Mouse (Mus musculus): ENCODE measurements around the gene Parp6. TPM values are rescaled to one million over a fixed set of nuclear protein-coding genes. Genes with fewer than 3 reads are reported as not detected.
A peak's percentile ranks its signal among the peaks of the same experiment; 100 is the strongest.

The Parp6 gene
- polyA plus RNA-seq, 1 experiment from 2014 or later: 41.6 TPM

DNA sequence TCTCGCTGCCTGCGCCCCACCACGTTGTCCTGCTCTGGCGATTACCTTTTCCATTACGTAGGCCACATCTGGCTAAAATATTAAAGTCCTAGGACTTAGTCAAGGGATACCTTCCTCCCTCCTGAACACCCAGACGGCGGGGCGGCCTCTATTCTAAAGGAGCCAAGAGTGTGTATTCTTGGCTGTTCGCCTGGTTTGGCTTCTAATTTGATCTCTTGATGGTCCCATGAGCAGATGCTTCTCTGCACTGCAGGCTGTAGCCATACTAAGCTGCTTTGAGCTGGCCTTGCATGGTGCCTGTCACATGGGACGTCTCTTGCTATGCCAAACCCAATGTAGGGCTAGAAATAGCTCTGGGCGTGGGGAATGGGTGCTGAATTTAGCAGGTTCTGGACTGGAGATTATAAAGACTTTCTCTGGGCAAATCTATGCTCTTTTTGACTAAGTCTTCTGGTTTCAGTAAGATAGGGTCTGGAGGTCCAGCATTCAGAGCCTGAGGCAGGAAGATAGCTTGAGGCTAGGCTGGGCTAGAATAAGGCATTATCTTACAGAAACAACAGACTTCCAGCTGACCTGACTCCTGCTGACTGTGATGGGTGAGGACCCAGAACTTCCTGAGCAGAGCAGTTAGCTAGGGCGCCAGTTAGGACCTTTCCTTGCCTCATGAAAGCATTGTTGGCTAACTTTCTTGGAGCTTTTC, 55.3 kb downstream of the Parp6 start:
- peaks cover 99% of the 10 kb centered on the region for H3K36me3 ChIP-seq (replicated peaks)

GRCm38 (mm10) chr9:59673427-59673826, 56.3 kb downstream of the Parp6 start:
- H3K4me1 ChIP-seq: no peaks in the 10 kb centered on the region
- no peaks in the 10 kb centered on the region for H3K27me3 ChIP-seq (ENCODE audit: poor library complexity, severe bottlenecking)
- H3K27ac ChIP-seq: no peak overlapping the region
- WGBS: 69% methylated on average over 2 of the region's 2 CpGs
- no peak overlapping the region for H3K4me3 ChIP-seq
- no peak for DNase-seq (ENCODE audit: extremely low spot score, low spot score)
- peaks cover 99% of the 10 kb centered on the region for H3K36me3 ChIP-seq (replicated peaks)
- H3K9me3 ChIP-seq: no peaks in the 10 kb centered on the region

More for the DNA sequence above, 55.3 kb downstream of the Parp6 start:
- no peak for DNase-seq (ENCODE audit: extremely low spot score, low spot score)
- H3K27ac ChIP-seq: no peak overlapping the region
- H3K4me1 ChIP-seq: no peaks in the 10 kb centered on the region
- WGBS: 91% methylated on average over 12 of the region's 12 CpGs
- H3K9me3 ChIP-seq: no peaks in the 10 kb centered on the region
- H3K4me3 ChIP-seq: no peak overlapping the region
- H3K27me3 ChIP-seq (ENCODE audit: poor library complexity, severe bottlenecking): no peaks in the 10 kb centered on the region

DNA sequence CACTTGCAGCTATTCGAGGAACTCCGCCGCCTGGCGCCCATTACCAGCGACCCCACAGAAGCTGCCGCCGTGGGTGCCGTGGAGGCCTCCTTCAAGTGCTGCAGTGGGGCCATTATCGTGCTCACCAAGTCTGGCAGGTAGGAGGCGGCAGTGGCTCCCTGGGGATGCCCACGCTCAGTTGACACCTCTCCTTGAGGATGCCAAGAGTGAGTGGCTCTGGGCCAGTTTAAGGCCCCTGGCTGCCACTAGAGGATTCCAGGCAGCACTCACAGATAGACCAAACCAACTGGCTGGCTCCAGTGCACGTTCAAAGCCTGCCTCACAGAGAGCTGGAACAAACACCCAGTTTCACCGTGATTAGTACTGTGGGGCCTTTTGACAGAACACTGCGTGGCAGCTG, 58.5 kb downstream of the Parp6 start:
- Histone ChIP-seq H3K9me3 (no peaks in the 10 kb centered on the region), H3K36me3 (replicated peaks) (peaks cover 92% of the 10 kb centered on the region), H3K27me3 (ENCODE audit: poor library complexity, severe bottlenecking) (peaks cover 6% of the 10 kb centered on the region), H3K4me3 (no peak overlapping the region), H3K27ac (no peak overlapping the region), H3K4me1 (peaks cover 17% of the 10 kb centered on the region)
- DNase-seq (ENCODE audit: extremely low spot score, low spot score): no peak
- WGBS: 94% methylated on average over 14 of the region's 14 CpGs

GRCm38 (mm10) chr9:59678313-59678712, 61.2 kb downstream of the Parp6 start:
- 55% methylated on average over 1 of the region's 1 CpGs for WGBS
- H3K4me3 ChIP-seq: no peak overlapping the region
- peaks cover 30% of the 10 kb centered on the region for H3K27me3 ChIP-seq (ENCODE audit: poor library complexity, severe bottlenecking)
- peaks cover 19% of the 10 kb centered on the region for H3K4me1 ChIP-seq
- no peaks in the 10 kb centered on the region for H3K9me3 ChIP-seq
- peaks cover 64% of the 10 kb centered on the region for H3K36me3 ChIP-seq (replicated peaks)
- no peak overlapping the region for H3K27ac ChIP-seq
- no peak for DNase-seq (ENCODE audit: extremely low spot score, low spot score)

GRCm38 (mm10) chr9:59679678-59680533, 62.8 kb downstream of the Parp6 start, which contains the start of gene Gramd2:
Gramd2 (plus strand) TSS chr9:59680144.
- peaks cover 30% of the 10 kb centered on the region for H3K27me3 ChIP-seq (ENCODE audit: poor library complexity, severe bottlenecking)
- peaks cover 19% of the 10 kb centered on the region for H3K4me1 ChIP-seq
- H3K9me3 ChIP-seq: no peaks in the 10 kb centered on the region
- peaks cover 49% of the 10 kb centered on the region for H3K36me3 ChIP-seq (replicated peaks)
- DNase-seq (ENCODE audit: extremely low spot score, low spot score): peak; percentile 90
- 1% methylated on average over 47 of the region's 47 CpGs for WGBS
- H3K4me3 ChIP-seq: peak within 1 kb of the TSS; percentile 58
- peak within 1 kb of the TSS; percentile 68 for H3K27ac ChIP-seq

- Histone ChIP-seq H3K27ac (peak overlapping the region; percentile 68), H3K9me3 (no peaks in the 10 kb centered on the region), H3K36me3 (replicated peaks) (peaks cover 43% of the 10 kb centered on the region), H3K4me3 (peak overlapping the region; percentile 58), H3K4me1 (peaks cover 19% of the 10 kb centered on the region), H3K27me3 (ENCODE audit: poor library complexity, severe bottlenecking) (peaks cover 30% of the 10 kb centered on the region)
- no peak for DNase-seq (ENCODE audit: extremely low spot score, low spot score)
- whole genome bisulfite sequencing: 8% methylated on average over 16 of the region's 16 CpGs
Measured at GRCm38 (mm10) chr9:59680534-59680875, 63.4 kb downstream of the Parp6 start.

DNA sequence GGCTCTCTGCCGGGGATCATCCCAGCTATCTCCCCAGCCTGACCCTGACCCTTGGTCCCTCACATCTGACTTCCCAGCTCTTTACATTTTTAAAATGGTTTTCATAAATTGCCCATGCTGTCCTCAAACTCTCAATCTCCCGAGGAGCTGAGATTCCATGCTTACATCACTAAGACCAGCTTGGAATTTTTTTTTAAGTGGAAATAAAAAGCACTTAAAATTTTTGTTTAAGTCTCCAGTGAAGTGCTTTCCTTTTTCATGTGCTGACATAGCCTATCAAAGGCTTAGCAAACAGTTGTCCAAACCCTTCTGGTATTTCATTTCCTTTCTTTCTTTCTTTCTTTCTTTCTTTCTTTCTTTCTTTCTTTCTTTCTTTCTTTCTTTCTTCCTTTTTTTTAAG, 66.9 kb downstream of the Parp6 start:
- WGBS: 79% methylated on average over 2 of the region's 2 CpGs
- DNase-seq (ENCODE audit: extremely low spot score, low spot score): no peak

DNA sequence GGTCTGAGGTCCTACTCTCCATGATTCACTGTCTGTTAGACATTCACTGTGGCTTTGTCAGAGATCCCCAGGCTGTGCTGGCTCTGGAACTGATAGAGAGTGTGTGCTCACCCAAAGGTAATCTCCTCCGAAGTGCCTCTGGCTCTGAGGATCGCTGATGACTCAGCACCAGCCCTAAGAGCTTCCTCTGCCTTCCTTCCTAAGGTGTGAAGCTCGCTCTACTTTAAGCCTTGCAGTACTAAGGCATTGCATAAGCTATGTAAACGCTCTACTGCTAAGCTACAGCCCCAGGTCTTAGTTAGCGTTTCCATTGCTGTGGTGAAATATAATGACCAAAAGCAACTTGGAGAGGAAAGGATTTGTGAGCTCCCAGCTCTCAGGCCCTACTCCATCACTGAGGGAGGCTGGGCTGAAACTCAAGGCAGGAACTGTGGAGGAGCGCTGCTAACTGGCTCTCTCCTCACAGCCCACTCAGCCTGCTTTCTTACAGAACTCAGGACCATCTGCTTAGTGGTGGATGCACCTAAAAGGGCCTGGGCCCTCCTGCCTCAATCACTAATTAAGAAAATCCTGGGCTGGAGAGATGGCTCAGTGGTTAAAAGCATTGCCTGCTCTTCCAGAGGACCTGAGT, 70.4 kb downstream of the Parp6 start:
- Histone ChIP-seq H3K4me1 (peaks cover 12% of the 10 kb centered on the region), H3K9me3 (no peaks in the 10 kb centered on the region), H3K27ac (no peak overlapping the region), H3K4me3 (no peak overlapping the region), H3K27me3 (ENCODE audit: poor library complexity, severe bottlenecking) (peaks cover 24% of the 10 kb centered on the region), H3K36me3 (replicated peaks) (no peaks in the 10 kb centered on the region)
- WGBS: 41% methylated on average over 6 of the region's 6 CpGs
- no peak for DNase-seq (ENCODE audit: extremely low spot score, low spot score)

More for the DNA sequence above, 66.9 kb downstream of the Parp6 start:
- H3K27ac ChIP-seq: no peak overlapping the region
- peaks cover 7% of the 10 kb centered on the region for H3K36me3 ChIP-seq (replicated peaks)
- no peaks in the 10 kb centered on the region for H3K9me3 ChIP-seq
- peaks cover 17% of the 10 kb centered on the region for H3K4me1 ChIP-seq
- H3K27me3 ChIP-seq (ENCODE audit: poor library complexity, severe bottlenecking): peaks cover 30% of the 10 kb centered on the region
- no peak overlapping the region for H3K4me3 ChIP-seq

DNA sequence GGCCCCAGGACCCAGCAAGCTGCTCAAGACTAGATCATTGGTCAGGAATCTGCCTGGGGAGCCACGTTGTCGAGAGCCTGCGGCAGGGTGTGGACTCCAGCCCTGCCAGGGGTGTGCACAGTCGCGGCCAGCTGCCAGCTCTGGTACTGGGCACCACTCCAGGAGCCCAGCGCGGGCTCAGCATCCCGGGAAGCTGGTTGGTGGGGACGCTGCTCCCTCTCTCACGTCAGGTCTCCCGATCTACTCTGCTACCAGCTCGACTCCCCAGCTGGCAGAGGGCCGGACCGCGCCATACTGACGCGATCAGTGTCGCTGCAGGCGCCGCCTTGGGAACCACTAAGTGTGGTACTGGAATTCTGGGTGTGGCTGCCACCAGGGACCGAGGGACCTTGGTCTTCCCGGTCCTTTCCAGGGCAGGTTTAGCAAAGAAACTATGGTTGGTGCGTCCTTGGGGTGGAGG, 74.6 kb downstream of the Parp6 start:
- no peak for DNase-seq (ENCODE audit: extremely low spot score, low spot score)
- H3K4me1 ChIP-seq: peaks cover 29% of the 10 kb centered on the region
- H3K27ac ChIP-seq: peak overlapping the region; percentile 67
- H3K27me3 ChIP-seq (ENCODE audit: poor library complexity, severe bottlenecking): peaks cover 24% of the 10 kb centered on the region
- no peaks in the 10 kb centered on the region for H3K36me3 ChIP-seq (replicated peaks)
- 4% methylated on average over 23 of the region's 23 CpGs for WGBS
- no peaks in the 10 kb centered on the region for H3K9me3 ChIP-seq
- peak overlapping the region; percentile 45 for H3K4me3 ChIP-seq

DNA sequence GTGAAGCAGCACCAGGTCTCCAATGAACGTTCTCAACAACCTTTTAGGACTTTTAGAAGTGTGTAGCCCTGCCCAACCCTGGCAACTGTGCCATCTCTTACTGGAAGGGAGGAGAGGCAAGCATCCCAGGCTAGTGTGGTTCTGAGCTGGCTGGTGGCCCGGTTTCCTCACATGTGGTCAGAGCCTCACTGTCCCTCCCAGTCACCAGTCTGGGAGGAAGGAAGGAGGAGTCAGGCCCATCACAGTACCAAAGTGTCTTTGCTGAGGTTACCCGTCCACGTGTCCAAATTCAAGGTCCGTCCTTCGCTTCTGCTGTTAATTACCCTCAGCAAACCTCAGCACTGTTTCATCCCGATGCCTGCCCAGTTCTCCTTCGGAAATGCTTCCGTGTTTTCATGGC, 75.1 kb downstream of the Parp6 start:
- Histone ChIP-seq H3K36me3 (replicated peaks) (no peaks in the 10 kb centered on the region), H3K4me1 (peaks cover 29% of the 10 kb centered on the region), H3K27me3 (ENCODE audit: poor library complexity, severe bottlenecking) (peaks cover 24% of the 10 kb centered on the region), H3K4me3 (peak overlapping the region; percentile 45), H3K9me3 (no peaks in the 10 kb centered on the region), H3K27ac (no peak overlapping the region)
- 43% methylated on average over 9 of the region's 9 CpGs for WGBS
- no peak for DNase-seq (ENCODE audit: extremely low spot score, low spot score)

DNA sequence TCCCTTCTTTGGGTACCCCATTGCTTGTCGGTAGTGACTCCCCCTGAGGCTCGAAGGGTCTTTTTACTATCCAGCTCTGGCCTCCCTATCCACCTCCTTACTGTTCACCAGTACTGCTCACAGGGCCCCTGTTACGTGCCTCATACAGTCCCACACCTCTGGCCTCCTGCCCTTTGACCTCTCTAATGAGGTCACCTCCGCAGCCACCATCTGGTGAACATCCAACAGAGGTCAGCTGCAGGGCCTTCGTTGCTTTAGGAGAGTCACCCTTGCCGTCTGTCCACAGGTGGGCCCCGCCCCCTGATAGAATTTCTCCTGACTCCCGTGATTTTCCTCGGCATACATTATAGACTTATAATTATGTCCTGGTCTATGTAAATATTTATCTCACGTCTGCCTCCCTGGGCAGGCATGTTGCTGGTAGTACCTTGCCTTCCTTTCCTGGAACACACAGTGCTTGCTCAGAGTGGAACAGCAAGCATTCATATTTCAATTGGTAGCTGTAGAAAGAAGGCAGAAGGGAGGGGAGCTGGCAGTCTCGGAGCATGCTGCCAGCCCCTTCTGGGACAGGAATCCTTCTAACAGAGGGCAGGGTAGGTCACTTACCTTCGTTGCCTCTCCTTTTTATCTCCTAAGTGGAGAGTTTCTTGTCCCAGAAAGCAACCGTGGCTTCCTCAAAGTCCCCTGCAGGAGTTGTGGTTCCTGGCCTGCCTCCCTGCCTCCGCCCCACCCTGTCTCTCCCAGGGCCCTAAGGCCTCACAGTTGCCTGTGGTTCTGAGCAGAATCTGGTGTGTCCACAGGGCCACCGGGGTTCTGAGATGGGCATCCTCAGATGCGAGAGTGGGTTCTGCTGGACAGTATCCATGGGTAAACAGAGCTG, 77.7 kb downstream of the Parp6 start:
- H3K4me1 ChIP-seq: peaks cover 29% of the 10 kb centered on the region
- no peaks in the 10 kb centered on the region for H3K36me3 ChIP-seq (replicated peaks)
- DNase-seq (ENCODE audit: extremely low spot score, low spot score): no peak
- no peaks in the 10 kb centered on the region for H3K9me3 ChIP-seq
- no peak overlapping the region; the same call in 1 of the 2 replicates for H3K27ac ChIP-seq
- WGBS: 56% methylated on average over 16 of the region's 16 CpGs
- peaks cover 24% of the 10 kb centered on the region for H3K27me3 ChIP-seq (ENCODE audit: poor library complexity, severe bottlenecking)
- no peak overlapping the region for H3K4me3 ChIP-seq

- Histone ChIP-seq H3K27ac (no peak overlapping the region; the same call in 1 of the 2 replicates), H3K27me3 (ENCODE audit: poor library complexity, severe bottlenecking) (peaks cover 24% of the 10 kb centered on the region), H3K4me3 (no peak overlapping the region), H3K36me3 (replicated peaks) (no peaks in the 10 kb centered on the region), H3K4me1 (peaks cover 29% of the 10 kb centered on the region), H3K9me3 (no peaks in the 10 kb centered on the region)
- no peak for DNase-seq (ENCODE audit: extremely low spot score, low spot score)
- 60% methylated on average over 3 of the region's 3 CpGs for WGBS
Measured at GRCm38 (mm10) chr9:59695451-59695813, 78.3 kb downstream of the Parp6 start.

All from forebrain, embryonic 10.5 days (tissue).